Mouse (Mus musculus) embryo, embryonic 10 days (tissue): Measurements from ENCODE around the gene Cfap43.

Experiments
- DNase-seq: peaks from one replicate; pipeline ENCODE4 v3.0.0-alpha.2; 2015; ENCODE audit warnings: low spot score

Cfap43 gene

DNA sequence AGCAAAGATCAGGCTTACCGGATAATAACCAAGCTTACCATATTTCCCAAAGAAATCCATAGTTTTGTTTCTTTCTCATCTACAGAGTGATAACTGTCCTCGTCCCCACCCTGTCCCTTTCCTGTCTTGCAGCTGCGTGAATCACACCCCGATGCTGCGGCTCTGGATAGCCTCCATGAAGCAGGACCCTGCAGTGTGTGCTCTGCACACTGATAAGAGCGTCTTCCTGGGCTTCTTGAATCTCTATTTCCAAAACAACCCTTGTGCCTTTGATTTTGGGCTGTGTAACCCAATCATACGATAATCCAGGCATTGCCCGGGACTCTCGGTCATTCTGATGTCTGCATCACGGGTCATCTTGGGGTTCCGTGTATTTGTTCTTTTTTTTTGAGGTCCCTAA lies 33.2 kb downstream of the Cfap43 start:
- DNase-seq: no peak

DNA sequence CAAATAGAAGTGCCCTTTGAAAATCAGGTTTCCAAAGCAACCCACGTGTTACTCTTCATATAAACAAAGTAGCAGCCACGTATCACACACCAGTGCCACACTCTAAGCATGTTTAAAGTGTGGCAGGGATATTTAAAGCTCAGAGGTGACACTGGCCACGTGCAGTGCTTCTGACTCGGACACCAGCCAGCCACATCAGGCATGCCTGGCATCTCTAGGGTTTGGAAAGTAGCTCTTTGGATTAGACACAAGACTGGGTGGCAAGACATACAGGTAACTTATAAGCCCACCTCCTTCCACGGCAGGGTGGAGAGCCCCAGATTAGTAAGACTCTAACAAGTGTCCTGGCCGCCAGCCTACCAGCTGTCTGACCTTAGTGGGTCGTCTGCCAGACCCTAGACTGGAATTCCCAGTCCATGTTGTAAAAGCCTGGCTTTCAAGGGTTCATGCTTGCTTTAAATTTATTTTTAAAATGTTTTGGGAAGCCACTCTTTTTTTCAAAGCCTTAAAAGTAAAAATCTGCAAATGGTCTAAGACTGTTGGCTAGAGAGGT lies 33.8 kb downstream of the Cfap43 start:
- no peak for DNase-seq

DNA sequence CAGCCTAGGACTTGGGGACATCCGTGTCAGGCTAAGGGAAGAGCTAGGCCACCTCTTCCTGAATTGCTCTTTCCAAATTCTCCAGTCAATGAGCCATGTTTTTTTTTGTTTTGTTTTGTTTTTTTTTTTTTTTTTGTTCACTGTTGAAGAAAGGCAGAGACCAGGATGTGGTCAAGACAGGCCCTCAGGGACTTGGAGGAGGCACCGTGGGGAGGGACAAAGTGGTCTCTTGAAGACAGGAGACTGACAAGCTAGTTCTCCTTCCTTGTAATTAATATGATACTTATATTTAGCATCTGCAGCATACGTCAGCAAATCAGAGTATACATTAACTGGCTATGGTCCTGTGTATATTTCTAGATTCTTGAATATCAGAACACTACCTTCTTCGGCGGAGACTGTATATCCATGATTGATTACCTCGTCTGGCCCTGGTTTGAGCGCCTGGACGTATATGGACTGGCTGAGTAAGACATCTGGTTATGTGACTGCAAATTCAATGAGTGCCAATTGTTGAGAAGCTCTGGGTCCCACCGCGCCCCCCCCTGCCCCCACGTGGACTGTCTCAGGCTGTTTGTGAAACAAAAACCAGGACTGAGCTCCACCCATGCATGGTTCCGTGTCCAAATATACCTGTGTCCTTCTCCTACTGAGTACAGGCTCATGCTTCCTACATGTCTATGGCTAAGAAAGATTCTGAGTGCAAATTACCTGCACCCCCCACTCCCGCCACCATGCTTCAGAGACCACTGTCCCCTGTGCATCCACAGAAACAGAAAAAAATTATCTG lies 34.6 kb downstream of the Cfap43 start:
- DNase-seq: no peak

DNA sequence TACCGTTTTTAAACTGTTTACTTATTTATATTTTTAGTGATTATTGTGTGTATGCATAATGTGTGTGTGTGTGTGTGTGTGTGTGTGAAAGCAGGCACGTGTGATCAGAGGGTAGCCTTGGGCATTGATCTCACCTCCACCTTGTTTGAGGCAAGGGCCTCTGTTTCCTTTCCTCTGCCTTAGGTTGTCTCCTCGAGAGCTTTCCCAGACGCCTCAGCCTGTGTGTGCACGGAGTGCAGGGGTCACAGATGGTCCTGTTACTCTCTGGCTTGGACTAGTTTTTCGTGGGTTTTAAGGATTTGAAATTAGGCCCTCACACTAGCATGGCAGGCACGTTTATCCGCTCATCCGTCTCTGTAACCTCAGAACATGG lies 36.2 kb downstream of the Cfap43 start:
- DNase-seq: no peak

DNA sequence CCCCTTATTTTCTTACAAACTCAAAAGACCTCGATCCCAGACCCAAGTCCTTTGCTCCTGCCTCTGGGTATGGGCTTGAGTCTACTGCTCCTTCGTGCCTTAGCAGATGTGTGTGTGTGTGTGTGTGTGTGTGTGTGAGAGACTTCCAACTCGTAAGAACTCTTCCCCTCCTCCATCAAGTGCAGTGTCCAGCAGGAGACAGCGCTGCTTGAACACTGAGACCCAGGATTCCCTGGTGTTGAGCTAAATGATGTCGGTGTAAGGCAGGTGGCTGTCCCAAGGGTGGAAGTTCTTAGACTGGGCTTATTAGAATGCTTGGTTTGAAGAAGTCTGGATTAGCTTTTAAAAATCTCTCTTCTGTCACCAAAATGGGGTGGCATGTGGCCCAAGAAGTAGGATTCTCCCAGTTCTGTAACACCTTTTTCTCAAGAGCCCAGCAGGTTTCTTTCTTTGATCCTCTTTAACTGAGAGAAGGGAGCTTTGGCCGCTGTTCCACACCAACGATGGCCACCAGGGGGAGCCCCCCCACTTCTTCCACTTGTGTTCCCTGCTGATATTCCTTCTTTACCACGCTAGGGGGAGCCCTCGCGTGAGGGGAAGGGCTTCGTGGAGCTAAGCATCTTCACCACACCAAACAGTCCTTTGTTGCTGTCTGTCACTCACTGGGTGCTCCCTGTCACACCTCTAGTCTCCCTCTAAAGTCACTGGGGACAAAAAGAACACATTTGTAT lies 36.8 kb downstream of the Cfap43 start:
- DNase-seq: peak; percentile 88

DNA sequence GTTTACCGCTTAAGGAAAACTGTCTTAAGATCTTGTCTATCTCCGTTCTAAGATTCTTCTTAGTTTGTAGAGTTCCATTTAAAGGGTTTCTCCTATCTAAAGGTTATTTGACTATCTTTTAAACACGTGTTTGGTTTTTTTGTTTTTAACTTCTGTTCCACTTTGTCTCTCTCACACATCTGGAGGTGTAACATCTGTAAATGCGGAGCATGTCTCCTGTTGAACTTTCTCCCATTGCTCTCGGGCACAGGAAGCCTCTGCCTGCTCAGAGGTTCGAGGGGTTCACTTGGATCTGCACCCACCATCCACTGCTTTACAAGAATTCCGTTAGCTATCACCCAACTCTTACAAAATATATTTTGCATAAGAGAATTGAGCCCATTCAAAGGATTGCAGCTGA lies 37.5 kb downstream of the Cfap43 start:
- DNase-seq: no peak

DNA sequence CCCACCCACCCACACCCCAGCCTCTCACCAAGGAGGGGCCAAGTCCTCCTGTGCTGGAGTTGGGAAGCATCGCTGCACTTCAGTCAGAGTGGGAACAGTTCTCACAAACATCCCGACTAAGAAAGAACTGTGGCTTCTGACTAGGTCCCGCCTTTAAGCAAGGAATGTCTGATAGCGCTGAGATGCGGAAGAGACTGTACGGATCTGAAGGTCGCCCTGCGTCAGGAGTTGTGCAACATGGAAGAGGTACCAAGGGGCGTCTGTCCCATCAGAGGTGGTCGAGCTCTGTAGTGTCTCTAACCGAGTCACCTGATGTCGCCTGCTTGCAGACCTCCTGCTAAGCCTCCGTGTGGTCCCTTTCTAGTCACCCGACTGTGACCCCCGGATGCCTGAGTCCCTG lies 42.8 kb downstream of the Cfap43 start:
- DNase-seq: no peak

DNA sequence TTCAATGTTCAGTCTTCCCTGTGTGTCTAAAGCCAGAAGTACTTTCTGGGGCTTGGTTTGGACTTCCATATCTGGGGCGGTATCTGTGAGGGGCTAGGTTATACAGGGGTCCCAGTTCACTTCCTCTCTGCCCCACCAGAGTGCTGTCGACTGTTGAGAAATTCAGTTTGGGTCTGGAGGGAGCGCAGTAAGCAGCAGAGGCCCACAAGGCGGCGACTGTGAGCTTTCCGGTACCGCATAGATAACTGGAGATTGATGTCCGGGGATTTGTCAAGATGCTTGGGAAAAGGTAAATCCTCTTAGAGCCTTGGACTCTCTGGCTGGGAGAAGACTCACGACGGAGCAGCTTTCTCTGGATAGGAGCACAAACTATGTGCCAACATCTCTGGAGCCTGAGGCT lies 47.6 kb downstream of the Cfap43 start:
- peak; percentile 61 for DNase-seq

DNA sequence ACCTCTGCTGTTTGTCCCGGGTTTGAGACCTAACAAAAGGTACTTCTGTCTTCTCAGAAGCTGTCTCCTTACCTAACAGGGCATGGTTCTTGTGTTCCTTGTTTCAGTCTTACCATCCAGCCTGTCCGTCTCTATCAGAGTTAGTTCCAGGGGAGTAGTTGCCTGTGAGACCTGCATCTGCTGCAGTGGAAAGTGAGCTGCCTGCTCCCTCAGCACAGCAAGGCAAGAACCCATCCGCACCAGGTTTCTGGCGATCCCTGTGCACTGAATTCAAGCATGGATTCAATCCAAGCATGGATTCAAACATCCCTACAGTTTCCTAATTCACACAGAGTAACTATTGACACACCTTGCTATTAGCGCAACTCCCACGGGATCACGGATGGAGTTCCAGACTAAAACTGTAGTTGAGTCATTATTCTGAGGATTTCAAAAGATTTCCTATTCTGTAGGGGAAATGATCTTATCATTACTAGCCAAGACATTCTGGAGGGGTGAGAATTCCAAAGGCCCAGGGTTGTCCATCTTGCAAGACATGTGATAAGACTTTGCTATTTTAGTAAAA lies 48.9 kb downstream of the Cfap43 start:
- no peak for DNase-seq

DNA sequence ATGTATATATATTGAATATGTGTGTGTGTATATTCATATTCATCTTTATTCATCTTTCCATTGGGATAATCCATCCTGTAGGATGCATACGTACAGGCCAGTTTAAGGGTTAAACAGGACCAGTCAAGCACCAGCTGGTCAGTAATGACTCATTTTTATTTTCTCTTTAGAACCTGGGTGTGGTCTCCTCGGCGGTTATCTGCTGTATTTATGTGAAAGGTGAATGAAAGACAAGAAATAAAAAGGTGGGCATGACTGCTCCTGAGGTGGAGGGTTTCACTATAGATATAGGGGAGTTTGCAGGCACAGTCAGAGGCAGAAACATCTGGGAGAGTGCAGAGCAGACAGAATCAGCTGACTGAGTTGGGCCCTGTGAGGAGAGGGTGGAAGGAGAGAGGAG lies 49.6 kb downstream of the Cfap43 start:
- DNase-seq: no peak

DNA sequence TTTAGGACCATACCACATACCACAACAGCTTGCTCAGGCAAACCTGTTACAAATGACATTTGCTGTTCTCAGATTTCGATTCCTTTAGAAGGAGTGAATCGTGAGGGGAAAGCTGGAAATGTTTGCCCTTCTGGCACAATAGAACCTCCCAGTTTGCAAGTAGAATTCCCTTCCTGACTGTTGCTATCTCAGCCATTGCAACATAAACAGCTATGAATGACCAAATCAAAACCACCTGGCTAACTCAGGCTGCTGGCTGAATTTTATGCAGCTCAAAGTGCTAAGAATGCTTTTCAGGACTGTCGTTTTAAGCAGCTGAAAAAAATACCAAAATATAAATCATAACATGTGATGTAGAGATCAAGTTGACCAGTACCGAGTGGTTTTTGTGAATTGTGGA lies 50.1 kb downstream of the Cfap43 start:
- no peak for DNase-seq

DNA sequence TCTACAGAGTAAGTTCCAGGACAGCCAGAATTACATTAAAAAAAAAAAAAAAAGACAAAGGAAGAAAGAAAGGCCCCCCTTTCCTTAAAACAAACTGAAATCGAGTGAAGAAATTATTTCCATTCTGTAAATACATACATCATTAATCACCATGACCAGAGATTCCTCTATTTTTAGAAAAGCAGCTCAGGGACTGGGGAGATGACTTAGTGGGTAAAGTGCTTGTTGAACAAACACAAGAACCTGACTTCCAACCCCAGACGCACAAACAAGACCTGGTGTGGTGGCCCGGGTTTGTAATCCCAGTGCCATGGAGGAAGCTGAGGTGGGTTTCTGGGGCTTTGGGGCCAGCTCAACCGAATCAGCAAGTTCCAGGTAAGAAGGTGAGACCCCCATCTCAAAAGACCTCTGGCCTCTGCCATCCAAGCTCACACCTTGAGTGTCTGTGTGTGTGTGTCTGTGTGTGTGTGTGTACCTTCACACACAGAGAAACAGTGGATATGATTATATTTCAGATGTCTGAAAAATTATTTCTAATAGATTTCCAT lies 51.4 kb downstream of the Cfap43 start:
- DNase-seq: no peak

DNA sequence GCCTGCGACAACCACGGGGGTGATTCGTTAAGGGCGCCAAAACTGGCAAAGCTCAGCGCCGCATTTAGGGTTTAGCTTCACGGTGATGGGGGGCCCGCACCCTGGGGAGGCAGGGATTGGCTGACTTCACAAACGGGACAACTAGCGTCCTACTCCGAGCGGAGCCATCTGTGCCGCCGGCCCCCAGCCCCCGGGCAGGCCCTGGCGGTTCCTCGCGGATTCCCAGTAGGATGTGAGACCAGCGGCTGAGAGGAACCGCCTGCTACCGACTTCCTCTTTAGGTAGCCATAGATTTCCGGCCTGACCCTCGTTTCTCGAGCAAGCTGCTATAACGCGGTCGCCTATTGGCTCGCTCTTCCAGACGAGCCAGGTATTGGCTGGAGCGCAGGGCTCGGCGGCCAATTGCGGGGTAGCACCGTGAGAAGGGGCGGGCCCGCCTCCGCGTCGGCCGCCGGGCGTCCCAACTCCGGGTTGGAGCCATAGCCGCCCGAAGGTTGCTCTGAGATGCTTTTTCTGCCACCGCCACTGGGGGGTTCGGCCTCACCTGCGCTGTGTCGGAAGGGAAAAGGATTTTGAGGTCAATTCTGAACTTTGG lies 53.6 kb downstream of the Cfap43 start, which contains the start of gene Gsto2:
Gsto2 (plus strand) TSS at position 182 of the 595 bp plus-strand sequence.
- peak; percentile 98 for DNase-seq

DNA sequence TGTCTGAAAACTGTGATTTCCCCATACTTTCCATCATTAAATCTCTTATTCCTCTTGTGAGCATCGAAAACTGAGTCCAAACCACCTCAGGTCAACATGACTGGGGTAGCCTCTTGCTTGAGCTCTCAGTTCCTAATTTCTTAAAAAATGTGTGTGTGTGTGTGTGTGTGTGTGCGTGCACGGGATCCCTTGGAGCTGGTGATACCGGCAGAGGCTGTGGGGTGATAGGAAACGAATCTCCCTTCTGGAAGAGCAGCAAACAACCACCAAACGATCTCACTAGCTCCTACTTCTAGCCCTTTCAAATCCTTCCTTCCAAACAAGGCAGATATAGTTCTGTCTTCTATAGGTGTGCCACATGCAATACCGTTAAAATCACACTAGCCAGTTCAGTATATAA lies 54.4 kb downstream of the Cfap43 start:
- peak; percentile 2 for DNase-seq

DNA sequence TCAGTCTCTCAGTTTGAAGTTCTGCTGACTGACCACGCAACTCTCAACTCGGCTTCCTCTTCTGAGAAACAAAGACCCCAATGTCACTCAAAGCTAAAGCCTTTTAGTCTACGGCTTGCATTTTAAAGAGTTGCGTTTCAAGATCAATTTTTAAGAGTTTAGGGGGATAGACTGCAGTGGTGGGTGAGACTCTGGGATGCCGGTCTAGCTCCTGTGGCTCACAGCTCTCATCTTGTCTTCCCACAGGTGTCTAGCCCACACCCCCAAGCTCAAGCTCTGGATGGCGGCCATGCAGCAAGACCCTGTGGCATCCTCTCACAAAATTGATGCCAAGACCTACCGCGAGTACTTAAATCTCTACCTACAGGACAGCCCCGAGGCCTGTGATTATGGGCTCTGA lies 55.0 kb downstream of the Cfap43 start:
- DNase-seq: peak; percentile 1

DNA sequence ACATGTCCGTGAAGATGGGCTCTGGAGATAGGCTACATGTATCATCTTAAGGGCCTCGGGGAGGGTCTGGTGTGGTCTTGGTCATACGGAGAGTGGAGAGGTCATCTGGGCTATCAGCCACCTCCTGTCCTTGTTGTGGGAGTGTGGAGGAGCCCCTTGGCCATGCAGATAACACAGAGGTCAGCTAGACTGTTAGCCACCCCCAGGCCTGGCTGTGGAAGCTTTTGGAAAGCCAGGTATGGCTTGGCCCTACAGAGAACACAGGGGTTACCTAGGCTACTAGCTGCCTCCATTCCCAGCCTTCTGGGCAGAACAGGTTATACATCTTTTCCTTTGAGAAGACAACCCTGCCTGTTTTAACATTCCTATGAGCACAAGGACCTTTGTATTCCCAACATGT lies 56.5 kb downstream of the Cfap43 start:
- DNase-seq: no peak

DNA sequence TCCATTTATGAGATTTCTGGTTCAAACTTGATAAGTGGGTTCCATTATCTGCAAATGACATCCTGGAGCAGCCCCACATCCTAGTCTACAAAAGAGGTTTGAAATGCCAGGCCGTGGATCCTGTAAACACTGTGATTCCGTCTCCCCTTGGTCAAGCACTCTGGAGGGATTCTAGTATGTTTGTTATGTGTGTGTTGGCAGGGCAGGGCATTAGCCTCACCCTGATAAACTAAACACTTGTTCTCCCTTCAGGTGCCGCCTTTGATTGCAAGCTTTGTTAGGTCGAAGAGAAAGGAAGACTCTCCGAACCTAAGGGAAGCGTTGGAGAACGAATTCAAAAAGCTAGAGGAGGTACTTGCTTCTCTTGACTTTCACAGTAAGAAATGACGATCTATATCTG lies 59.9 kb downstream of the Cfap43 start:
- DNase-seq: no peak

DNA sequence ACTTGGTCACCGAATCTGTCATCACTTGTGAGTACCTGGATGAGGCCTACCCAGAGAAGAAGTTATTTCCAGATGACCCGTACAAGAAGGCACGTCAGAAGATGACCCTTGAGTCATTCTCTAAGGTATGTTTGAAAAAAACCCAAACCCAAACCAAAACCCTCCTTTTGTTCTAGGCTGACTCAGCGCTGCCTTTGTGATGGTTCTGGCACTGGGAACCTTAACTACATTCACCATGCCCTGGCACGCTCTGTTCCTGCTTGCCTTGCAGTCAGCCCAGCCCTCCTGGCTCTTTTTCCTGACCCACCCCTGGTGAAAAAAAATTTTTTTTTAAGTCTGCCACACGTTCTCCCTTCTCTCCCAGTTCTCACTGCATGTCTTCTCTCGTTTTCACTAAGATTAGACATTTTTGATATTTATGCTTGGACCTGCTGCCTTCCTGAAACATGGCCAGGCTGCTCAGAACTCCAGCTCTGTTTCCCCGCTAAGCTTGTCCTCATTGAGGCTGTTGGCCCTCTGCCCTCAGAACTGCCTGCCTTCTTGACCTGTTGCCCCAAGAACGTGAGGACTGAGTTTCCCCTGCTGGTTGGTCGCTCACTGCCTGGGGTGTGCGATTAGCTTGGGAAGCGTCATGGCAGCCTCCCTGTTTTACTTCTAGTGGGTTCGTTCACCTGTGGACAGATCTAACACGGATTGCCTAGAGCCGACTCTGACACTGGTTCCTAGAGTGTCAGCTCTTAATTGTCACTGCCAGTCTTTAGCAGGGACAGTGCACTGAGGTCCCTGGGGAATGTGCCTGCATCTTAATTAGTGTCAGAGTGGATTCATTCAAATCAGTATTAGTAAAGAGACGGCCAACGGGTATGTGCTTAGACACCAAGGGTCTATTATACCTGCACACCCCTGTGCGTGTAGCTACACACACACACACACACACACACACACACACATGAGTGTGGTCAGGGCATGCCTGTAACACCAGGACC lies 60.8 kb downstream of the Cfap43 start:
- no peak for DNase-seq

DNA sequence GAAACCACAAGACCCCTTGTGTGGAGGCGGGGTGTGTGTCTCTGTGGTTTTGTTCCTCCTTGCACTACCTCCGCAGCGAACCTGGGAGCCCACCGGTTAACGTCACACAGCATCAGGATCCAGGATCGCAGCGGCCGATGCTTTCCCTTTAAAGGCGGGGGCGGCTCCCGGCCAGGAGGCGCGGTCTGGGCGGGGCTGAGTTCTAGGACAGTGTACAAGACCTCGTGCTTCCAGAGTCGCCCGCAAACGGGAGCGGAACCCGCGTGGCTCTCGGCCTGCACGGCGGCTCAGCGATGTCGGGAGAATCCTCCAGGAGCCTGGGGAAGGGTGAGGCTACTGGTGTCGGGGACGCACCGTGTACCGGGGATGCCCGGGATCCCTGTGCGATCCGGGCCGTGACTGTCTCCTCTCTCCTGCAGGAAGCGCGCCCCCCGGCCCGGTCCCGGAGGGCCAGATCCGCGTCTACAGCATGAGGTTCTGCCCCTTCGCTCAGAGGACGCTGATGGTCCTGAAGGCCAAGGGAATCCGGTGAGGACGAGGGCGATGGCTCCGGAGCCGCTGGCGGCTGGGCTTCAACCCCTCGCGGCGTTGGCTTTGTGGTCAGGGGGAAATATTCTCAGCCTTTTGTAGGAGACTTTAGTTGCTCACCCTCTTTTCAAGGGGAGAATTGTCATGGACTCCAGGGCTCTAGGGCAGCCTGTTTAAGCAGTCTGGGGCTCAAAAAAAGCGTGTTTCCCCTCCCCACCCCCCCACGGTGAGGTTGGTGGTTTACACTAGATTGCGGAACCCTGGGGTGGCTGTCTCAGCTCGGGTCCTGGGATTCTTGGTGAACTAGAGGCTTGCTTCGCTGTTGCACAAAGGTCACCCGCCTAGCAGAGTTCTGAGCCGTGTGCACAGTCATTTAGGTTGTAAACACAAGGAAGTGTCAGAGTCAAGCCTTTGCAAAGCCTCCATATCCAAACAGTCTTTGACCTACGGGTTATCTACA lies 64.0 kb downstream of the Cfap43 start, which contains the start of gene Gsto1:
Gsto1 (plus strand) TSS at position 175 of the 988 bp plus-strand sequence.
- peak; percentile 93 for DNase-seq
